Mouse (Mus musculus): ENCODE measurements at regions not wholly inside any gene's neighbourhood (a gene's known extent, or its start where the extent isn't known, plus 50 kb on each side); places are given as distances from the start of the nearest gene placed in this dataset.

- no peak for TF ChIP-seq CTCF (IDR thresholded peaks at IDR 0.05; ENCODE audit: low read depth, low read length)
- TF ChIP-seq POLR2A (IDR thresholded peaks at IDR 0.05; ENCODE audit: borderline replicate concordance, low read depth, low read length) = no peak
Measured at GRCm38 (mm10) chr3:52608086-52608426, 339.9 kb downstream of the Foxo1 start.

Measured in bone marrow macrophage, adult 2 months (primary cell).